Mouse (Mus musculus) adrenal gland, adult 2 months (tissue): ENCODE results near the gene N4bp2l2. TPM values are rescaled to one million over a fixed set of nuclear protein-coding genes. Genes with fewer than 3 reads are reported as not detected.
"Not testable (repeated sequence)": the region's sequence is repeated elsewhere in the genome, so short reads cannot be mapped to it uniquely, and the experiment has no call there.

ENCODE experiments used
- DNase-seq: peaks from one replicate; pipeline ENCODE4 v3.0.0; 2021
- polyA plus RNA-seq: library from polyadenylated mRNA; depleted of rRNA; stranded (reverse); fragments of >200 nt; gene quantifications from 2 replicates; pipeline ENCODE4 v1.2.3, GENCODE M21; 2012
- total RNA-seq, 2 experiments: library from RNA; stranded (reverse); gene quantifications; 2 replicates each; pipeline ENCODE4 v1.2.3; 2021

N4bp2l2 gene
- total and polyA plus RNA-seq, 3 experiments, result 5.3 to 71.4 (median 66.0) TPM

DNA sequence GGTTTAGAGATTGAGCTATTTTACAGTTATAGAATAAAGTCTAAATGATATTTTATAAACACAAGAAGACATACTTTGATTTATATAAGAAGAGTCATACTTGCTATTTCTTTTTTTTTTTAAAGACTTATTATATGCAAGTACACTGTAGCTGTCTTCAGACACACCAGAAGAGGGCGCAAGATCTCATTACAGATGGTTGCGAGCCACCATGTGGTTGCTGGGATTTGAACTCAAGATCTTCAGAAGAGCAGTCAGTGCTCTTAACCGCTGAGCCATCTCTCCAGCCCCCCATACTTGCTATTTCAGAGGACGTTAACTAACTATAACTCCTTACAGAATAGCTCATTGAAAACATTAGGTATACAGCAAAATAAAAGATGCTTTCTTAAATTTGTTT lies 22.6 kb downstream of the N4bp2l2 start:
- not testable (repeated sequence) for DNase-seq

- no peak for DNase-seq
Measured at GRCm38 (mm10) chr5:150641440-150641839, 24.5 kb downstream of the N4bp2l2 start.

GRCm38 (mm10) chr5:150629692-150630091 lies 36.3 kb downstream of the N4bp2l2 start:
- peak; percentile 13 for DNase-seq

- no peak for DNase-seq
Measured at GRCm38 (mm10) chr5:150629272-150629671, 36.7 kb downstream of the N4bp2l2 start.

DNA sequence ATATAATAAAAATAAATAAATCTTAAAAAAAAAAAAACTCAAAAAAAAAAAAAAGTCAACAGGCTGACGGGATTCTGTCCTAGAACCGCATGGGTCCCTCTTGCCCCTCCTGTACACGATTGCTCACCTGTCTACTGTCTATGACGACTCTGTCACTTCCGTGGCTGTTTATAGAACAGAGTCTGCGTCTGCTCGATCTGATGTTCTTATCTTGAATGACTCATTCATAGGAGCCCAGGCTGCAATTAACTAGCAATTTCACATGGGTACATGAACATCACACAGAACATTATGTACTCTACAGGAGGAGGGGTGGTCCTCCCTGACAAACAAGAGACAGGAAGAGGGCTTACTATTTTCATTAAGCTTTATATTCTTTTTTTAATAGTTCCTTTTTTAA lies 40.5 kb downstream of the N4bp2l2 start:
- peak; percentile 18 for DNase-seq

DNA sequence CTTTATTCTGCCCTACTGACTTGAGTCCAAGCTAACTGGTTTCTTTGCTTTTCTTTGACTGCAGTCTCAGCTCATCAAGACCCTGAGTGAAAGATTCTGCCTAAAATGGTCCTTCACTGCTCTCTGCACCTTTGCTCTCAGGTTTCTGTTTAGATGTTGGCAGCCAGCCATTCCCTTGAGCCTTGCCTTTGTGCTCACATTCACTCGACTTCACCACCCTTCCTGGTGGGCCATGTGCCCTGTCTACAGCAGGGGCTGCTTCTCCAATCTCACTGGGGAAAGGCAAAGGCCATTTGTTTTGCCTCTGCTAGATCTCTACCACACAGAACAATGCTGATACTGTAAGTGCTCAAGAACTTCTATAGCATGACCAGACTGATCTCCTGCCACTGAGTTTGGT lies 43.2 kb downstream of the N4bp2l2 start:
- no peak for DNase-seq

- no peak for DNase-seq
Measured at GRCm38 (mm10) chr5:150621592-150621991, 44.4 kb downstream of the N4bp2l2 start.

GRCm38 (mm10) chr5:150620588-150621135 lies 45.3 kb downstream of the N4bp2l2 start:
- DNase-seq, result no peak

GRCm38 (mm10) chr5:150618599-150619355 lies 47.2 kb downstream of the N4bp2l2 start:
- DNase-seq, result no peak

DNA sequence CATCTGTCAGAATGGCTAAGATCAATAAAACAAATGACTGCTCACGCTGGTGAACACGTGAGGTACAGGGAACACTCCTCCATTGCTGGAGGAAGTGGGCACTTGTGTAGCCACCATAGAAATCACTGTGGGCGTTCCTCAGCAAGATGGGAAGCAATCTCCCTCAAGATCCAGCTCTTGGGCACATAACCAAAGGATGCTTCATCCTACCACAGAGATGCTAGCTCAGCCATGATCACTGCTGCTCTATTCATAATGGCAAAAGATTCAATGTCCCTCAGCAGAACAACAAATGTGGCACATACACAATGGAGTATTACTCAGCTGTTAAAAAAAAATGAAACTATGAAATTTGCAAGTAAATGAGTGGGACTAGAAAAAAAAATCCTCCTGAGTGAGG lies 49.3 kb downstream of the N4bp2l2 start:
- no peak for DNase-seq

- DNase-seq, result no peak
Measured at GRCm38 (mm10) chr5:150616216-150616615, 49.8 kb downstream of the N4bp2l2 start.

DNA sequence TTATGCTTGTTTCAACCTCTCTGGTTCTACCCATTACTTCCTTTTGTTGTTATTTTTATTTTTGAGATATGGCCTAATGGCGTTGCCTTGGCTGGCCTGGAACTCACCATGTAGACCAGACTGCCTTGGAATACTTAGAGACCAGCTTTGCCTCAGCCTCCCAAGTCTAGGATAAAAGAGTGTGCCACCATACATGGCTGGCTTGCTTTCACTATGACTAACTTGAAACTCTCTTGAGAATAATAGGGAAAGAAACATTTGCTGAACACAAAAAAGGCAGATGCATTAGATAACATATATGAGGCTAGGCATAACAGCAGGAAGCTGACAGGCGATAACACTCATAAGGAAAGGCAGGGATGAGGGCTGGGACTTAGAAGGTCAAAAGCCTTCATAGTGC lies 51.9 kb downstream of the N4bp2l2 start:
- no peak for DNase-seq

GRCm38 (mm10) chr5:150611697-150612096 lies 54.3 kb downstream of the N4bp2l2 start:
- peak; percentile 76 for DNase-seq

GRCm38 (mm10) chr5:150611136-150611535 lies 54.8 kb downstream of the N4bp2l2 start:
- DNase-seq, result no peak

DNA sequence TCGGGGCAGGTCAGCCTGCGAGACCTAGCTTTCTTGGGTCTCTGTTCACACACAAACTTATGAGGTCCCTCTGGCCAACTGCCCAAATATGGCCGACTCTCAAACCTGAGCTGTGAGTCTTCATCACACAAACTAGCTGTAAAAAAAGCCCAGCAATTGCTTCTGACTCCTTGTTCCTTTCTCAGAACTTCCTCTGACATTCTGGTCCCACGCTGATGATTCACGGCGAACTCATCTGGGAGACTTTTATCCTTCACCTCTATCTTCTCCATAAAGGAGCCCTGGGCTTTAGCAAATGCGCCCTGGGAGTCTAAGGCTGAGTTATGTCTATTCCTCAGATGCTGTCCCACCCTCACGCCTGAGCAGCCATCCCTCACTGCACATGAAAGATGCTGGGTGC lies 58.4 kb downstream of the N4bp2l2 start:
- DNase-seq, result no peak

DNA sequence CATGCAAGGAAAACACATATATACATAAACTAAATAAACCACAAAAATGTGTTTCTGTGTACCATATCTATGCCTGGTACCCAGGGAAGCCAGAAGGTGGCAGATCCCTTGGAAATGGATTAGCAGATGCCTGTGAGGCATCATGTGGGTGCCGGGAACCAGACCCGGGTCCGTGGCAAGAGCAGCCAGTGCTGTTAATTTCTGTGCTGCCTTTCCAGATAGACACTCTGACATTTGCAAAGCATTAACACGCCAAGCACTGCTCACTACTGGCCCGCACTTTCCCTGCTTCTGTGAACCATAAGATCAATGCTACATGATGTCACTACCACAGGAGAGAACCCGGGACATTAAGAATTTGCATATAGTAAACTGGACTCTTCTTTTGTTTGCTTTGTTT lies 59.9 kb downstream of the N4bp2l2 start:
- DNase-seq, result no peak

DNA sequence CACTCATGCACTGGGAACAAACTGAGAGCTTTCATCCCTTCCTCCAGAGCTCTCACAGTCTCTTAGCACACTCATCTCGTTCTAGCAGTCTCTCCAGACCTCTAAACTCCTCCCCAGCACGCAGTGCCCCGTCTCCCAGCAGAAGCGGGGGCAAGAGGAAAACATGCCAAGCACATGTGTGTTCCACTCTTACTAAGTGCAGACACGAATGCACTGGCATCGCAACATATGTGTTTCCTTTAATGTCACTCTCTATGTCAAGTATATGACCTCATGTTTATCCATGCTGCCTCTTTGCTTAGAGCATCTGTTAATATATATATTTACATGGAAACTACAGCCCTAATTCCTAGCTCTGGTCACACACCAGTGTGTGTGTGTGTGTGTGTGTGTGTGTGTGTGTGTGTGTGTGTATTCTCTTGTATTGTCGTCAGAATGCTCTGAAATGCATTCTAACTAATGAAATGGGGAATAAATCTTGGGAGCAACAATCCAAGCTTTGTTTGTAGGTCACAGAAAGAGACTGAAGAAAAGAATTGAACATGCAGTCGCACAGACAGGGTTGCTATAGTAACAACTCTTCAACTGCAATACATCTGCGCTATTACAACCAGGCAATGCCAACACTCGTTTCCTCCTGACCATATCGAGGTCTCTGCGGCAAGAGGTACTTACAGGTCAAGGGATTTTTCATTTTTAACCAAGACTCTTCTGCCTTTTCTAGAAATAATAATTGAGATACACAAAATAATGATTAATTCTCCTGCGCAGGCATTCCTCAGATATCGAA lies 64.3 kb downstream of the N4bp2l2 start:
- DNase-seq, result no peak

DNA sequence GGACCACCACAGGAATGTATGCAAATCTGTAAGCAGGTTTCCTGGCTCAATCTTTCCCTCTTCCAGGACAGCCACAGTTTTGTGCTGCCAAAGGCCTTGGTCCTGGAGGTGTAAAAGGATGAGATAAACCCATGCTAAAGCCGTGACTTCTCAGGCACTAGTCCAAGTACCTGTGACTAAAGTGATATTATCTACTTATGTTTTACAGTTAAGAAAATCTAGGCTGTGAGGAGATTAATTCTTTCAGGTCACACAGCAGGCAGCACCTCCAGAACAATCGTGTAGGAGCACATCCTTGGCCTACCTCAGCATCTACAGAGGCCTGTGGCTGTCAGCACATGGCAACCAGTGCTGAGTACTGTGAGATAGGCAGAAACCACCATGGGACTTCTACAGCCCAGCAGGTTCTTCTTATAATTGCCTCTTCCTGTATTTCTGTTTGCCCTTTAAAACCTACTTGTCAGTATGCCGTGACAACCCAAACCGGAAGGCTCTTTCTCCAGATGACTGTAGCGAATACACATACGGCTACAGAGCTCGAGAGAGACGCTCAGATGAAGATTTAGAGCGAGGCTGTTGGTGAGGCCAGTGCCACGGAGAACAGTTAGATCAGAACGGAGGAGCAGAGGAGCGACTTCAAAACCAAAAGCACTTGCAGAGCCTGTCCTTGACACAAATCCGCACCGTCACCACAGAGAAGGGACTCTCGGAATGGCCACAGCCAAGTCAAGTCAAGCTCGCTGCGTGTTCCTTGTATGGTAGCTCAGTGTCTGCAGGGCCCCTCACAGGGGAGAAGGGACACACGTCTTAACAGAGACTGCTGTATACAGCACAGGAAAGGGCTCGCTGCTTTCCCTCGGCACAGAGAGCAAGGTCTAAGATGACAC lies 65.2 kb downstream of the N4bp2l2 start:
- DNase-seq, result peak; percentile 82

DNA sequence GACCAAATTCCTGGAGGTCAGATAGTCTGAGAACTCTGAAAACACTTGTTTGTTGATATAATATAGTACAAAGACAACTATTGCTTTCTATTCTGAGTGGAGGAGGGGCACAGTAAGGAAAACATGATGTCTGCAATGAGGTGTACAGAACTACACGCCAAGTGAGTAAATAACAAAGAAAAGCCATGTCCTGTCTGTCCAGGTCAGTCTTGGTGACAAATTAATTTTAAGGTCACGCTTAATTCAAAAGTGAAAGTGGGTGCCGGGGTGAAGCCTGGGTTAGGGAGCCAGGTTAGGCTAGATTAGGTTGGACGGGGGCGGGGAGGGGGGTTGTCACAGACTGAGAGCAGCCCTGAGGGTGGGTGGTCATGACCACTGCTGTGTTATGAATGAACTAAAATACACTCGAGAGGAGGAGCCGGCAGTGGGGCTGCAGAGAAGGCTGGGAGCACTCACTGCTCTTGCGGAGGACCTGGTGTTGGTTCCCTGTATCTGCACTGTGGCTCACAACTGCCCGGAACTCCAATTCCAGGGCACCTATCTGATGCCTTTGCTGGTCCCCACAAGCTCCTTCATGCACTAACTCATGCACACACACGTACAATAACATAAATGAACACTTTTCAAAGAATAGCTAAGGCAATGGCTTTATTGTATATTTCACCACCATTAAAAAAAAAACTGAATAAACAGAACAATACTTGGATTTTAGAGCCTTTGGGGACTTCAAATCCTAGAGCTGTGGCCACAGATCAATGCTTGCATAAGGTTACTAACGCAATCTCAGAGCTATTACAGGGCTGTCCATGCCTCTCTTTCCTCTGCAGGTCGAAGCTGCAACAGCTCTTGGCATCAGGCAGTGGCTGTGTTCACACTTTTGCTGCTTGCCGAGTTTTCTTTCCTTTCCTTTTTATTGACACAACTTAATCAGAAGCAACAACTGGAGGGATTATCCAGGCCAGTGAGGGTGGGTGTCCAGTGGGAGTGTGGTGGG lies 66.4 kb downstream of the N4bp2l2 start:
- peak; percentile 38 for DNase-seq

GRCm38 (mm10) chr5:150598202-150599119 lies 67.5 kb downstream of the N4bp2l2 start:
- DNase-seq, result no peak
